Mouse (Mus musculus) embryonic facial prominence, embryonic 14.5 days (tissue): ENCODE measurements around the gene AL607142.1. TPM values are rescaled to one million over a fixed set of nuclear protein-coding genes. Genes with fewer than 3 reads are reported as not detected.

Source experiments
- ATAC-seq: fragments of 200-750 bp; cut with Nextera tagmentation; 2 replicates; pipeline ENCODE4 v1.8.0; 2017; ENCODE audit warnings: low read depth, moderate number of reproducible peaks, moderate TSS enrichment
- DNase-seq: peaks from one replicate; pipeline ENCODE4 v3.0.0-alpha.2; 2015; ENCODE audit warnings: low spot score
- H3K27ac ChIP-seq: fragments of 300-500 bp; sonication (generic); replicated peaks from 2 replicates; pipeline ENCODE4 v1.5.1; 2014; ENCODE audit warnings: low read depth, mild to moderate bottlenecking, low read length, moderate library complexity
- H3K27me3 ChIP-seq: fragments of 300-500 bp; sonication (generic); replicated peaks from 2 replicates; pipeline ENCODE4 v1.6.1; 2014; ENCODE audit warnings: low read length; ENCODE audit not compliant: control insufficient read depth, insufficient read depth
- H3K36me3 ChIP-seq: fragments of 300-500 bp; sonication (generic); 2 replicates; pipeline ENCODE4 v1.6.1; 2014; ENCODE audit warnings: low read length, mixed read lengths; ENCODE audit not compliant: control insufficient read depth, insufficient read depth
- H3K4me1 ChIP-seq: fragments of 300-500 bp; sonication (generic); 2 replicates; pipeline ENCODE4 v1.6.1; 2014; ENCODE audit warnings: antibody characterized with exemption, low read length; ENCODE audit not compliant: control insufficient read depth, insufficient read depth
- H3K4me2 ChIP-seq: fragments of 300-500 bp; sonication (generic); 2 replicates; pipeline ENCODE4 v1.6.1; 2014; ENCODE audit warnings: low read depth, mild to moderate bottlenecking, low read length, moderate library complexity, mixed read lengths
- H3K4me3 ChIP-seq: fragments of 300-500 bp; sonication (generic); 2 replicates; pipeline ENCODE4 v1.5.1; 2014; ENCODE audit warnings: low read depth, mild to moderate bottlenecking, low read length
- H3K9ac ChIP-seq: fragments of 300-500 bp; sonication (generic); 2 replicates; pipeline ENCODE4 v1.6.1; 2014; ENCODE audit warnings: low read depth, mild to moderate bottlenecking, low read length, moderate library complexity, mixed read lengths
- H3K9me3 ChIP-seq: fragments of 300-500 bp; sonication (generic); 2 replicates; pipeline ENCODE4 v1.6.1; 2016; ENCODE audit warnings: low read length; ENCODE audit not compliant: control insufficient read depth
- WGBS: fragments of 180-500 bp; shearing (Covaris S2); extraction: QIAGEN DNeasy Blood & Tissue Kit; methylation state at CpG from one replicate; pipeline ENCODE4 v1.1.7; 2014; 5-methylcytosine and 5-hydroxymethylcytosine counted together
- polyA plus RNA-seq: library from polyadenylated mRNA; unstranded; fragments of >200 nt; fragmentation: Nextera tagmentation; extraction: Ambion mirVana; gene quantifications from 2 replicates; pipeline ENCODE4 v1.2.1, GENCODE M21; 2014

The AL607142.1 gene
- polyA plus RNA-seq, 1 experiment from 2014 or later: not detected

GRCm38 (mm10) chr4:120071411-120071810 is 6.6 kb downstream of the AL607142.1 start:
- H3K27me3 ChIP-seq: no peaks in the 10 kb centered on the region
- H3K9ac ChIP-seq: no peak overlapping the region
- ATAC-seq (no peak), DNase-seq (no peak)
- no peaks in the 10 kb centered on the region for H3K4me1 ChIP-seq
- no peak overlapping the region for H3K4me3 ChIP-seq
- no peaks in the 10 kb centered on the region for H3K36me3 ChIP-seq
- H3K27ac ChIP-seq: no peak overlapping the region
- no peak overlapping the region for H3K4me2 ChIP-seq
- no peaks in the 10 kb centered on the region for H3K9me3 ChIP-seq
- WGBS: 68% methylated on average over 3 of the region's 3 CpGs

GRCm38 (mm10) chr4:120071842-120072507 is 7.2 kb downstream of the AL607142.1 start:
- no peak overlapping the region for H3K27ac ChIP-seq
- H3K36me3 ChIP-seq: no peaks in the 10 kb centered on the region
- no peak overlapping the region for H3K4me2 ChIP-seq
- no peak overlapping the region for H3K9ac ChIP-seq
- no peaks in the 10 kb centered on the region for H3K9me3 ChIP-seq
- no peak for ATAC-seq
- H3K4me1 ChIP-seq: no peaks in the 10 kb centered on the region
- WGBS: 57% methylated on average over 15 of the region's 15 CpGs
- no peak for DNase-seq
- H3K27me3 ChIP-seq: no peaks in the 10 kb centered on the region
- H3K4me3 ChIP-seq: no peak overlapping the region

- DNase-seq (no peak), ATAC-seq (no peak)
- H3K36me3 ChIP-seq: no peaks in the 10 kb centered on the region
- H3K4me1 ChIP-seq: no peaks in the 10 kb centered on the region
- H3K9me3 ChIP-seq: no peaks in the 10 kb centered on the region
- H3K27ac ChIP-seq: no peak overlapping the region
- WGBS: 60% methylated on average over 5 of the region's 5 CpGs
- no peaks in the 10 kb centered on the region for H3K27me3 ChIP-seq
- H3K4me3 ChIP-seq: no peak overlapping the region
- H3K9ac ChIP-seq: no peak overlapping the region
- no peak overlapping the region for H3K4me2 ChIP-seq
These were observed 9.3 kb downstream of the AL607142.1 start for GRCm38 (mm10) chr4:120074061-120074460.

GRCm38 (mm10) chr4:120077322-120077721 is 12.5 kb downstream of the AL607142.1 start:
- Histone ChIP-seq H3K4me2 (no peak overlapping the region), H3K27me3 (no peaks in the 10 kb centered on the region), H3K4me3 (no peak overlapping the region), H3K4me1 (no peaks in the 10 kb centered on the region), H3K27ac (no peak overlapping the region), H3K36me3 (no peaks in the 10 kb centered on the region), H3K9me3 (no peaks in the 10 kb centered on the region), H3K9ac (no peak overlapping the region)
- ATAC-seq: no peak
- 86% methylated on average over 8 of the region's 8 CpGs for WGBS
- DNase-seq: no peak

GRCm38 (mm10) chr4:120082527-120082926 is 17.7 kb downstream of the AL607142.1 start:
- WGBS: 77% methylated on average over 5 of the region's 5 CpGs

GRCm38 (mm10) chr4:120083700-120084099 is 18.9 kb downstream of the AL607142.1 start:
- Histone ChIP-seq H3K9ac (no peak overlapping the region), H3K27me3 (no peaks in the 10 kb centered on the region), H3K4me3 (no peak overlapping the region), H3K27ac (no peak overlapping the region), H3K4me2 (no peak overlapping the region), H3K36me3 (no peaks in the 10 kb centered on the region), H3K4me1 (no peaks in the 10 kb centered on the region), H3K9me3 (no peaks in the 10 kb centered on the region)
- ATAC-seq (no peak), DNase-seq (peak; percentile 88)
- WGBS: 56% methylated on average over 3 of the region's 3 CpGs

More at GRCm38 (mm10) chr4:120082527-120082926, 17.7 kb downstream of the AL607142.1 start:
- Histone ChIP-seq H3K27ac (no peak overlapping the region), H3K4me2 (no peak overlapping the region), H3K4me3 (no peak overlapping the region), H3K9ac (no peak overlapping the region), H3K9me3 (no peaks in the 10 kb centered on the region), H3K27me3 (no peaks in the 10 kb centered on the region), H3K4me1 (no peaks in the 10 kb centered on the region), H3K36me3 (no peaks in the 10 kb centered on the region)
- ATAC-seq (no peak), DNase-seq (no peak)

- H3K36me3 ChIP-seq: no peaks in the 10 kb centered on the region
- H3K27ac ChIP-seq: no peak overlapping the region
- no peaks in the 10 kb centered on the region for H3K4me1 ChIP-seq
- H3K9me3 ChIP-seq: no peaks in the 10 kb centered on the region
- H3K27me3 ChIP-seq: no peaks in the 10 kb centered on the region
- no peak overlapping the region for H3K4me2 ChIP-seq
- ATAC-seq: no peak
- WGBS: 82% methylated on average over 8 of the region's 8 CpGs
- H3K9ac ChIP-seq: no peak overlapping the region
- DNase-seq: no peak
- H3K4me3 ChIP-seq: no peak overlapping the region
These were observed 24.7 kb downstream of the AL607142.1 start for GRCm38 (mm10) chr4:120089536-120089935.

GRCm38 (mm10) chr4:120091997-120092783 is 27.4 kb downstream of the AL607142.1 start:
- no peak for DNase-seq
- no peak overlapping the region for H3K4me2 ChIP-seq
- no peaks in the 10 kb centered on the region for H3K4me1 ChIP-seq

More at GRCm38 (mm10) chr4:120091997-120092783, 27.4 kb downstream of the AL607142.1 start:
- Histone ChIP-seq H3K4me3 (no peak overlapping the region), H3K9me3 (no peaks in the 10 kb centered on the region), H3K27me3 (no peaks in the 10 kb centered on the region), H3K36me3 (no peaks in the 10 kb centered on the region), H3K27ac (no peak overlapping the region), H3K9ac (no peak overlapping the region)
- ATAC-seq: no peak
- 95% methylated on average over 1 of the region's 1 CpGs for WGBS
